Mouse (Mus musculus): Measurements from ENCODE around the gene Ttc19.
"Not testable (repeated sequence)": the region's sequence is repeated elsewhere in the genome, so short reads cannot be mapped to it uniquely, and the experiment has no call there.

Gene Ttc19

GRCm38 (mm10) chr11:62284020-62284419 lies 2.7 kb downstream of the Ttc19 start:
- not testable (repeated sequence) for DNase-seq (ENCODE audit: low spot score)

DNA sequence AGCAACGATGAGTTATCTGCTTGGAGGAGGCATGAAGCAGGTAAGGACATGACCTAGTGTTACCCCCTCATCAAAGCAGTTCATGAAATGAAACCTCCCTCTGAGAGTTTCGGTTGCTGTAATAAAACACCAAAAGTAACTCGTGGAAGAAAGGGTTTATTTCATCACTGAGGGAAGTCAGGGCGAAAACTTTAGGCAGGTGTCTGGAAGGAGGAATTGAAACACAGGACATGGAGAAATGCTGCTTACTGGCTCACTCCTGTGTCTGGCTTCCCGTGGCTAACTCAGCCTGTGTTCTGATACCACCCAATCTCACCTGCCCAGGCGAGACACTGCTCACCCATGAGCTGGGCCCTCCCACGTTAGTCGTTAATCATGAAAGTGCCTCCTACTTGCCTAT lies 3.7 kb downstream of the Ttc19 start:
- DNase-seq (ENCODE audit: low spot score): no peak

DNA sequence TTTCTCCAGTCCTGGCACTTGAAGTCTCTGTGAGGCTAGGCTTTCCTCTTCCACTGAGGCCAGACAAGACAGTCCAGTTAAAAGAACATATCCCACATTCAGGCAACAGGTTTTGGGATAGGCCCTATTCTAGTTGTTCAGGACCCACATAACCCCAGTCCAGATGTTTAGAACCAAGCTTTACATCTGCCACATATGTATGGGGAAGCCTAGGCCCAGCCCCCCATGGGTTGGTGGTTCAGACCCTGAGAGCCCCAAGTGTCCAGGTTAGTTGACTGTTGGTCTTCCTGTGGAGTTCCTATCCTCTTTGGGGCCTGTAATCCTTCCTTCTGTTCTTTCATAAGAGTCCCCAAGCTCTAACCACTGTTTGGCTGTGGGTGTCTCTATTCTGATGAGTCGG lies 6.4 kb downstream of the Ttc19 start:
- no peak for DNase-seq (ENCODE audit: low spot score)

GRCm38 (mm10) chr11:62294121-62294520 lies 12.8 kb downstream of the Ttc19 start:
- DNase-seq (ENCODE audit: low spot score): no peak

DNA sequence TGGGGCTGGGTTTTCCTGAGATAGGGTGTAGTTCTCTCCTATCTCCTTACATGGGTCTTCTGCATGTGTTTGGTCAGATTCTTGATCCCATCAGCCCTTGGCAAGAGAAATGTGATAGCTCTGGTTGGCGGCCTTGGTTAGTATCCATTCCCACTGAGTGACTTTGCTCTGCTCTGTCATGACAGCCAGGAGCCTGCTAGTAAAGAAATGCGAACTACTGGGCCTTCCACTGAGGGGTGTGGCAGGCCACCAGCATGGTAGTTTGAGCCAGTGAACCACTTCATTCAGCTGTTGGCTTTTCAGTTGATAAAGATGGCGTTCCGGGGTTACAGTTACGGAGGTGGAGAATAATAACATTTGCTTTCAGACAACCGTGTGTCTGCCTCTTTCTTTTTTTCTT lies 17.6 kb downstream of the Ttc19 start:
- no peak for DNase-seq (ENCODE audit: low spot score)

DNA sequence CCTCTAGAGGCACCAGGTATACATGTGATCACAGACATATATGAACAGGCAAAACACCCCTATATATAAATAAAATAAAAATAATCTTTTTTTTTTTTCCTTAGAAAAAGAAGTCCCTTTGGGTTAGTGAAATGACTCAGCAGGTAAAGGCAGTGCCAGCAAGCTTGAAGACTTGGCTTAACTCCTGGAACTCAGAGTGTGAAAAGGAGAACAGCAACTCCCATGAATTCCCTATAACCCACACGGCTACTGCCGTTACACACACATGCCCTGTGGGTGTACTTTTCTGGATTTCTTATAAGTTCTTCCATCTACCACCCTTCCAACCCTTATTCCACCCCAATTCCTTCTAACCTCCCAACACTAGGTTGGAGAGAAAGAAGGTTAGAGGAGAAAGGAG lies 24.6 kb downstream of the Ttc19 start:
- DNase-seq (ENCODE audit: low spot score): no peak

DNA sequence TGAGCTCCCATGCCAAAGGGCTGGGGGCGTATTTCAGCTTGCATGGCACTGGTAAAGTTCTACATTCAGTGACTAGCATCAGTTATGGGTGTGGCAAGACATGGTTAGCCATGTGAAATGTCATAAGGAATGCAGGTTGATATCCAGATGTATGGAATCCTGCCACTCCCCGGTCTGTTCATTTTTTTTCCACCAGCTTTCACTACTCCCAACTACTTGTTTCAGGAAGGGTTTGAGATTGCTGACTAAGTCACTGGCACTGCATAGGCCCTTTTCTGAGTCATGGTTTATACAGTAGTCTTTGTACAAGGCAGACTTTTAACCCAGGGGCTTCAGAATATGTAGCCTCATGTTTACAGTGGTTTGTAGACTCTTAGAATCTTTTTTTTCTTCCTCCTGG lies 28.0 kb downstream of the Ttc19 start:
- no peak for DNase-seq (ENCODE audit: low spot score)

- DNase-seq (ENCODE audit: low spot score): no peak
These were observed 33.7 kb downstream of the Ttc19 start for GRCm38 (mm10) chr11:62314984-62315383.

DNA sequence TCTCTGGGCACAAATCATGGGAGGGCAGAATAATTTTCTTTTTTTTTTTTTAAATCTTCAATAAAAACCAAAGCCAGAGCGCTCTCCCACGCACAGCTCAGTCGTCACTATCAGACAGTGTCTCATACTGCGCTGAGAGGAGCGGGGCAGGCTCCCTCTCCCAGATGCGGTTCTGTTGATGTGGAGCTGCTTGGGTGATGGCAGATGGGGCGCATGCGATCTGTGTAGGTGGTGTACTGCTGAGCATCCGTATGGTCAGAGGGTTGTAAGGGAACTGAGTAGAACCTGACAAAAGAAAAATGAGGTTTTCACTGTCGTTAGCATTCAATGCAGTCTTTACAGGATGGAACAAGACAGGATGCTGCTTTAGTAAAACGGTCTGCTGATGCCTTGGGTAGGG lies 36.5 kb downstream of the Ttc19 start:
- peak; percentile 80 for DNase-seq (ENCODE audit: low spot score)

DNA sequence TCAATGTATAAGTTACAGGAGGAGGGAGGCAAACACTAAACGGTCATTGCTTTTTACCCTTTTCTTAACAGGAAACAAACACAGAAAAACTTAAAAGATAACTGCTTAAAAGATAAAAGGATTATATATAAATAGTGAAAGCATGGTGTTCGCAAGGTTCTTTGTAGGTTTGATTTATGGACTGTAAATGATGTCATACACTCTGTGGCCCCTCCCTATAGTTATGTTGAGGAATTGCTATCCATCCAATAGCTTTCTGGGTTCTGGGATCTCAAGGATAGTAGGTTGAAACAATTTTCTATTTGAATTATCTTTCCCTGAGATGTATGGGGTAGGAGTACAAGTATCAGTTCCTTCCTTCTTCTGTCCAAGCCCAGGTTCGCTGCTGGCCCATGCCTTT lies 38.8 kb downstream of the Ttc19 start:
- DNase-seq (ENCODE audit: low spot score): no peak

- DNase-seq (ENCODE audit: low spot score): no peak
These were observed 42.4 kb downstream of the Ttc19 start for GRCm38 (mm10) chr11:62323659-62324058.

- DNase-seq (ENCODE audit: low spot score): peak; percentile 43
These were observed 49.9 kb downstream of the Ttc19 start for GRCm38 (mm10) chr11:62331141-62331540.

GRCm38 (mm10) chr11:62332228-62332627 lies 51.0 kb downstream of the Ttc19 start:
- no peak for DNase-seq (ENCODE audit: low spot score)

GRCm38 (mm10) chr11:62343002-62343401 lies 61.7 kb downstream of the Ttc19 start:
- DNase-seq (ENCODE audit: low spot score): no peak

GRCm38 (mm10) chr11:62351948-62352347 lies 70.7 kb downstream of the Ttc19 start:
- no peak for DNase-seq (ENCODE audit: low spot score)

DNA sequence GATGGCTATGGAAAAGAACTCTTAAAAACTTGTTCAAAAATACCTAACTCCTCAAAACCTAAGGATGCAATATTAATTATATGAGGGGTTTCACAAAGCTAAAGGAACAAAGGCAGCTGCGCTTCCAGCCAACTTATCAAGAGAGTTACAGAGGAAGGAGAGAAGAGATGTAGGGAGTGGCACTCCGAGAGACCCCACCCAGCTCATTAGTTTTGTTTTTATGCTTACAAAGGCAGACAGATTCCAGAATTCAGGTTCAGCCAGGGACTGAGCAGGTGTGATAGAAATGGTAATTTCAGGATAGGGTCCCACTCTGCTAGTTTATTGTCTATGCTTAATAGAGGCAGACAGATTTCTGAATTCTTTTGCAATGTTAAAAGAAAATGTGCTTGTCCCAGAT lies 73.9 kb downstream of the Ttc19 start:
- no peak for DNase-seq (ENCODE audit: low spot score)

GRCm38 (mm10) chr11:62366879-62367278 lies 85.6 kb downstream of the Ttc19 start:
- no peak for DNase-seq (ENCODE audit: low spot score)

GRCm38 (mm10) chr11:62369924-62370323 lies 88.7 kb downstream of the Ttc19 start:
- no peak for DNase-seq (ENCODE audit: low spot score)

DNA sequence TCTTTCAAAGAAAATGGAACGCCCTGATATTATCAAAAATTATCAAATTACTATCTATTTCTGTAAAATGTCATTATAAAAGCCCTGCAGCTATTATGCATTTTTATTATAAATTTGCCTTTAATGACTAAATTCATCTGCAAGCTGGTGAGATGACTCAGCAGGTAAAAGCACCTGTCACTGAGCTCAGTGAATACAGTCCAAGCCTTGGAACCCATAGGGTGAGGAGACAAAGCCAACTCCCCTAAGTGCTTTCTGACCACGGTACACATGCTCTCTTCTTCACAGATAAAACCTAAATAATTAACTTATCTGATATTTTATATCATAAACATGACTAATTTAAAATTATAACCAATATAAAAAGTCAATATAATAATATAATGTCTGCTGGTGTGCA lies 90.5 kb downstream of the Ttc19 start:
- no peak for DNase-seq (ENCODE audit: low spot score)

- DNase-seq (ENCODE audit: low spot score): not testable (repeated sequence)
These were observed 96.1 kb downstream of the Ttc19 start for GRCm38 (mm10) chr11:62377202-62377851.

Measured in layer of hippocampus, adult 11-12 months (tissue).